Mouse (Mus musculus) adrenal gland, adult 2 months (tissue): Measurements from ENCODE around the gene Casc1. TPM values are rescaled to one million over a fixed set of nuclear protein-coding genes. Genes with fewer than 3 reads are reported as not detected.
"Not testable (repeated sequence)": the region's sequence is repeated elsewhere in the genome, so short reads cannot be mapped to it uniquely, and the experiment has no call there.

Experiments used
- DNase-seq: peaks from one replicate; pipeline ENCODE4 v3.0.0; 2021
- polyA plus RNA-seq: library from polyadenylated mRNA; depleted of rRNA; stranded (reverse); fragments of >200 nt; gene quantifications from 2 replicates; pipeline ENCODE4 v1.2.3, GENCODE M21; 2012; rRNA removed
- total RNA-seq, 2 experiments: library from RNA; stranded (reverse); gene quantifications; 2 replicates each; pipeline ENCODE4 v1.2.3; 2021

The Casc1 gene
- total and polyA plus RNA-seq, 3 experiments: 0.18 to 0.79 (median 0.61) TPM

- DNase-seq: no peak
Measured at GRCm38 (mm10) chr6:145136831-145137230, 74.0 kb downstream of the Casc1 start.

DNA sequence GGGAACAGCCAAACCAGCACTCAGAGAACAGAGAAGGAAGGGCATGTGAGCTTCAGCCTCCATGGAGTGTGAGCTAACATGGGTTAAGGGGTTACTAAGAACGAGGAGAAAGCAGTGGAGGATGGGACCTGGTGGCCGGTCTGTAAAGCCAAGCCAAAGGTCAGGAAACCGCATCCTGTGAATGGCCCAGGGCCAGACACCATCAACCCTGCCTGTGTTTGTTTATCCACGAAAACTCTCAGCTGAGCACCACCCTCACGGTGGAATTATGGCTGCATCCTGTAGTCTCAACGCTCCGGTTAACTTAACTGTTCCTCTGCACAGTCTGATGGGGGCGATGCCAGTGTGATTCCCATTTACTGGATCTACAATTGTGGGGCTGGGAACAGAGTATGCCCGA lies 75.0 kb downstream of the Casc1 start:
- no peak for DNase-seq

GRCm38 (mm10) chr6:145135295-145135694 lies 75.5 kb downstream of the Casc1 start:
- no peak for DNase-seq

GRCm38 (mm10) chr6:145132969-145133368 lies 77.8 kb downstream of the Casc1 start:
- not testable (repeated sequence) for DNase-seq

DNA sequence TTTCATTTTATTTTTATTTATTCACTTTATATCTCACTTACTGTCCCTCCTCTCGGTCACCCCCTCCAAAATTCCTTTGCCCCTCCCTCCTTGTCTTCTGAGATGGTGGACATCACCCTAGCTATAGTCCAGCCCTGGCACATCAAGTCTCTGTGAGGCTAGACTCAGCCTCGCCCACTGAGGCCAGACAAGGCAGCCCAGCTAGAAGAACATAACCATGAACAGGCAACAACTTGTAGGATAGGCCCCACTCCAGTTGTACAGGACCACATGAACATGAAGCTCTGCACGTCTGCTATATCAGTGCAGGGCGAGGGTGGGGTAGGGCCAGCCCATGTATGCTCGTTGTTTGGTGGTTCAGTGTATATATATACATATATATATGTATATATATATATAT lies 78.8 kb downstream of the Casc1 start:
- no peak for DNase-seq

DNA sequence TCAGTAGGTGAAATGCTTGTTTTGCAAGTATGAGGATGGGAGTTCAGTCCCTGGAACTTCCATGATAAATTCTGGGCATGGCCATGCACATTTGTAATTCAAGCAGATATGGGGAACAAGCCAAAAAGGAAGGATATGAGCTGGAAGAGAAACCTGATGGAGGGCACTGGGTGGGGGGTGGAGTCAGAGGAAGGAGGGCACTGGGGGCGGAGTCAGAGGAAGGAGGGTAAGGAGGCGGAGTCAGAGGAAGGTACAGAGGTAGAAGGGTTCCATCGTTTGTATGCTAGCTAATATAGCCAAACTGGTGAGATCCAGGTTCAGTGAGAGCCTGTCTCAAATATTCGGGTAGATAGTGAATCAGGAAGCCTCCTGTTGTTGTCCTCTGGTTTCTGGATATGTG lies 81.2 kb downstream of the Casc1 start:
- DNase-seq: no peak

GRCm38 (mm10) chr6:145127652-145128051 lies 83.2 kb downstream of the Casc1 start:
- DNase-seq: no peak

GRCm38 (mm10) chr6:145125591-145126113 lies 85.2 kb downstream of the Casc1 start:
- peak; percentile 22 for DNase-seq

Other genes with a start within 250 kb of the Casc1 start
- 10 to 100 TPM; 11.4 to 34.6 TPM for gene Bcat1, start 134.8 kb downstream of the Casc1 start, total RNA-seq
- 0.48 and 0.57 TPM in 2 replicates for gene Bcat1, start 134.8 kb downstream of the Casc1 start, polyA plus RNA-seq
- 1 to 10 TPM; 2.6 to 3.0 TPM for gene Lrmp, start 95.4 kb downstream of the Casc1 start, total RNA-seq
- 7.7 and 8.6 TPM in 2 replicates for gene Lrmp, start 95.4 kb downstream of the Casc1 start, polyA plus RNA-seq
- 100 to 1,000 TPM in 1 of 2 experiments, 10 to 100 TPM in 1; 98.4 to 171 TPM for gene Etfrf1, start 129 bp upstream of the Casc1 start, total RNA-seq
- 9.0 and 9.4 TPM in 2 replicates for gene Etfrf1, start 129 bp upstream of the Casc1 start, polyA plus RNA-seq
- 10 to 100 TPM; 32.3 to 46.6 TPM for gene Kras, start 39.2 kb upstream of the Casc1 start, total RNA-seq
- 2.7 and 3.2 TPM in 2 replicates for gene Kras, start 39.2 kb upstream of the Casc1 start, polyA plus RNA-seq